Mouse (Mus musculus) heart, embryonic 16.5 days (tissue): ENCODE measurements around the gene Disp1. TPM values are rescaled to one million over a fixed set of nuclear protein-coding genes. Genes with fewer than 3 reads are reported as not detected.

Experiments
- ATAC-seq: fragments of 200-750 bp; cut with Nextera tagmentation; replicated peaks from 2 replicates; pipeline ENCODE4 v1.8.0; 2017; ENCODE audit warnings: moderate number of reproducible peaks; ENCODE audit not compliant: insufficient read depth, low FRiP score; ENCODE audit errors: extremely low read depth
- H3K27ac ChIP-seq: fragments of 300-500 bp; sonication (generic); 2 replicates; pipeline ENCODE4 v1.5.1; 2014; ENCODE audit warnings: mild to moderate bottlenecking, low read length, control low read depth, moderate library complexity
- H3K27me3 ChIP-seq: fragments of 300-500 bp; sonication (generic); 2 replicates; pipeline ENCODE4 v1.6.1; 2014; ENCODE audit warnings: low read length, mixed read lengths; ENCODE audit not compliant: control insufficient read depth, insufficient read depth
- H3K36me3 ChIP-seq: fragments of 300-500 bp; sonication (generic); 2 replicates; pipeline ENCODE4 v1.6.1; 2014; ENCODE audit not compliant: control insufficient read depth, insufficient read depth
- H3K4me1 ChIP-seq: fragments of 300-500 bp; sonication (generic); 2 replicates; pipeline ENCODE4 v1.6.1; 2014; ENCODE audit warnings: low read length, mixed read lengths; ENCODE audit not compliant: control insufficient read depth, insufficient read depth
- H3K4me2 ChIP-seq: fragments of 300-500 bp; sonication (generic); 2 replicates; pipeline ENCODE4 v1.6.1; 2014; ENCODE audit warnings: low read depth, mild to moderate bottlenecking, control low read depth, low read length
- H3K4me3 ChIP-seq: fragments of 300-500 bp; sonication (generic); 2 replicates; pipeline ENCODE4 v1.5.1; 2014; ENCODE audit warnings: mild to moderate bottlenecking, control low read depth, low read length
- H3K9ac ChIP-seq: fragments of 300-500 bp; sonication (generic); 2 replicates; pipeline ENCODE4 v1.6.1; 2014; ENCODE audit warnings: low read length, control low read depth
- H3K9me3 ChIP-seq: fragments of 300-500 bp; sonication (generic); replicated peaks from 2 replicates; pipeline ENCODE4 v1.6.1; 2016; ENCODE audit warnings: low read length; ENCODE audit not compliant: control insufficient read depth
- WGBS: fragments of 180-500 bp; shearing (Covaris S2); extraction: QIAGEN DNeasy Blood & Tissue Kit; methylation state at CpG from one replicate; pipeline ENCODE4 v1.1.7; 2014; 5-methylcytosine and 5-hydroxymethylcytosine counted together
- polyA plus RNA-seq: library from polyadenylated mRNA; unstranded; fragments of >200 nt; fragmentation: Nextera tagmentation; extraction: Ambion mirVana; gene quantifications from 2 replicates; pipeline ENCODE4 v1.2.1, GENCODE M21; 2015

The Disp1 gene
- polyA plus RNA-seq, 1 experiment from 2014 or later: 10.3 TPM

DNA sequence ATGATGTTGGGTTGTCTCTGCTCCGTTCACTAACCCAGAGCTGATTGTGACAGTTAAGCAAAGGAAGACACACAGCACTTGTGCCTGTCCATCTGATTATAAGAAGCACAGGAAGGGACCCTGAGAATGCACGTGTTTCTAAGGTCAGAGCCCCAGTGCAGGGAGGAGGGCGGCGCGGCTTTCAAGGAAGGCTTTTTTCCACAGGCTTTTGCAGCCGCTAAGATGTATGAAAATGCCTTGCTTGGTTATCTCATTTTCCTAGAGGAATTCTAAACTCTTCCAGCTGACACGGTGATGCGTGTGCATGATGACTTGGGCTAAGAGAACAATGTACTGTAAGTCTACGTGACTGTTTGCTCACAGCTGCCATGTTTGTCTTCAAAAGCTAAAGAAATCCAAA lies 30.9 kb downstream of the Disp1 start:
- Histone ChIP-seq H3K4me2 (no peak overlapping the region), H3K27me3 (no peaks in the 10 kb centered on the region), H3K9me3 (no peaks in the 10 kb centered on the region), H3K36me3 (no peaks in the 10 kb centered on the region), H3K9ac (no peak overlapping the region), H3K27ac (no peak overlapping the region), H3K4me1 (peaks cover 52% of the 10 kb centered on the region), H3K4me3 (no peak overlapping the region)
- WGBS: 42% methylated on average over 9 of the region's 9 CpGs
- no peak for ATAC-seq

DNA sequence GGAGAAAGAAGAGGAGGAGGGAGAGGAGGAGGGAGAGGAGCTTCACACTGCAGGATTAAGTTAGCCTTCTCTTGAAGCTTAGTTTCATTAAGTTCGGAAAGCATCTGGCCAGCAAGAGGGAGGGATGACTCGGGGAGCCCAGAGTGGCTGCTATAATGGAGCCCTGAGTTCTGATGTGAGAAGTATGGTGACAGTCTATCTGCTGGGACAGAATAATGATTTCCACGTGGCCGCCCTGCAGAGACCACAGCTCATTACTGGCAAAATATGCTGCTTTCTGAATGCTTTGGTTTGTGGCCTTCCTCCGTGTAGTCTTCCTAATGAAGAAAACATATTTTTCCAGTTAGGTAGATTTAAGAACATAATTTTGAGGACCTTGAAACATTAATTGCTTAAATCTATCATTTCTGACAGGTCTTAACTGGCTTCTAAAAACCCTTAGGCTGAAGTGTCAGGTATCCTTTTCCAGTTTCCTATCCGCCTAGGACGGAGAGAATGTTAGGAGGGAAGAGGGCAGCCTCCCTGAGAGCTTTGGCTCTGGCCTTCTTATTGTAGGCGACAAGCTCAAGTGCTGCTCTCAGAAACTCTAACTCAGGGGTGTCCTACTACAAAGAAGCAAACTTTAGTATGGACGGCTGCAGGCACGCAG lies 32.2 kb downstream of the Disp1 start:
- peak overlapping the region; percentile 5; the same call in 1 of the 2 replicates for H3K27ac ChIP-seq
- no peak overlapping the region for H3K4me2 ChIP-seq
- peak overlapping the region; percentile 31; the same call in 1 of the 2 replicates for H3K9ac ChIP-seq
- H3K9me3 ChIP-seq: no peaks in the 10 kb centered on the region
- peaks cover 51% of the 10 kb centered on the region for H3K4me1 ChIP-seq
- no peak overlapping the region for H3K4me3 ChIP-seq
- no peaks in the 10 kb centered on the region for H3K36me3 ChIP-seq
- ATAC-seq: no peak
- H3K27me3 ChIP-seq: no peaks in the 10 kb centered on the region
- 55% methylated on average over 10 of the region's 10 CpGs for WGBS

GRCm38 (mm10) chr1:183188115-183189013 lies 33.0 kb downstream of the Disp1 start:
- no peaks in the 10 kb centered on the region for H3K9me3 ChIP-seq
- peak overlapping the region; percentile 7; the same call in 1 of the 2 replicates for H3K9ac ChIP-seq
- no peaks in the 10 kb centered on the region for H3K36me3 ChIP-seq
- no peak overlapping the region for H3K4me3 ChIP-seq
- H3K27me3 ChIP-seq: no peaks in the 10 kb centered on the region
- 51% methylated on average over 20 of the region's 20 CpGs for WGBS
- peaks cover 52% of the 10 kb centered on the region for H3K4me1 ChIP-seq
- peak overlapping the region; percentile 16; the same call in 1 of the 2 replicates for H3K4me2 ChIP-seq
- ATAC-seq: peak; percentile 62
- H3K27ac ChIP-seq: peak overlapping the region; percentile 57

DNA sequence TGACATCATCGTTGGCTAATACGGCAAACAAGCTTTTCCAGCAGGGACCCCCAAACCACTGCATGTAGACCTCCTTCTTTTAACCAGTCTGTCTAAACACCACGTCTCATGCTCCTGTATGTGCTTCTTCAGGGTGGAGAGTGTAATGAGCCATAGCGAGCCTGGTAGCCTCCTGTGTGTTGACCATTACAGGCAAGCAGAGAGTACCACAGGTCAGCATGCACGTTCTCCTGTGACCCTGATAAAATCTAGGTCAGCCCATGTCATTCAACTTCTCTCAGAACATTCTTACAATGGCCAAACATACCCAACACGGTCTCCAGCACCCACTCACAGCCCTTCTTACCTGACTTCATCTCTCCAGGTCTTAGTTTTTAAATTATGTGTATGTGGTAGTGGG lies 35.8 kb downstream of the Disp1 start:
- no peak overlapping the region for H3K27ac ChIP-seq
- no peak overlapping the region for H3K4me3 ChIP-seq
- H3K9ac ChIP-seq: no peak overlapping the region
- H3K9me3 ChIP-seq: no peaks in the 10 kb centered on the region
- H3K27me3 ChIP-seq: no peaks in the 10 kb centered on the region
- 88% methylated on average over 6 of the region's 6 CpGs for WGBS
- H3K36me3 ChIP-seq: no peaks in the 10 kb centered on the region
- no peak overlapping the region for H3K4me2 ChIP-seq
- H3K4me1 ChIP-seq: peaks cover 41% of the 10 kb centered on the region
- ATAC-seq: no peak

DNA sequence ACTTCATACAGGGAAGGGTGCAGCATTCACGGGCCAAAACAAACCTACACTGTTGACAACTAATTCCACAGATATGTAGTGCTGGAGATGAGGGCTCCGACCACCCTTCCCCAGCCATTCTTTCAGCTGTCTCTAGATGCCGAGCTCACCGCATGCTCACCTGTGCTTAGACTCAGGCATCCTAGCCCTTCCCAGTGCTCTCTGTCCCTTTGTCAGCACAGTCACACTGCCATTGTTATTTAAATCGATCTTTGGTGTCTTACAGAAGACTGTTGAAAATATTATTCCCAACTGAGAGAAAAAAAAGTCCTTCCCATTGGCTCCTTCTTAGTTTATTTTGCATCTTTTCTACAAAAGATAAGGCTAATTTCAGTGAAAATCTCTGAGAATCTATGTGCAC lies 36.6 kb downstream of the Disp1 start:
- Histone ChIP-seq H3K4me3 (no peak overlapping the region), H3K9ac (no peak overlapping the region), H3K4me1 (peaks cover 33% of the 10 kb centered on the region), H3K36me3 (no peaks in the 10 kb centered on the region), H3K4me2 (no peak overlapping the region), H3K27me3 (no peaks in the 10 kb centered on the region), H3K27ac (no peak overlapping the region), H3K9me3 (no peaks in the 10 kb centered on the region)
- 76% methylated on average over 5 of the region's 5 CpGs for WGBS
- no peak for ATAC-seq

- Histone ChIP-seq H3K4me1 (peaks cover 31% of the 10 kb centered on the region), H3K36me3 (no peaks in the 10 kb centered on the region), H3K9ac (no peak overlapping the region), H3K4me3 (no peak overlapping the region), H3K4me2 (no peak overlapping the region), H3K9me3 (no peaks in the 10 kb centered on the region), H3K27ac (peak overlapping the region; percentile 51; the same call in 1 of the 2 replicates), H3K27me3 (no peaks in the 10 kb centered on the region)
- 42% methylated on average over 5 of the region's 5 CpGs for WGBS
- no peak for ATAC-seq
These were observed 37.8 kb downstream of the Disp1 start for GRCm38 (mm10) chr1:183183565-183183964.

DNA sequence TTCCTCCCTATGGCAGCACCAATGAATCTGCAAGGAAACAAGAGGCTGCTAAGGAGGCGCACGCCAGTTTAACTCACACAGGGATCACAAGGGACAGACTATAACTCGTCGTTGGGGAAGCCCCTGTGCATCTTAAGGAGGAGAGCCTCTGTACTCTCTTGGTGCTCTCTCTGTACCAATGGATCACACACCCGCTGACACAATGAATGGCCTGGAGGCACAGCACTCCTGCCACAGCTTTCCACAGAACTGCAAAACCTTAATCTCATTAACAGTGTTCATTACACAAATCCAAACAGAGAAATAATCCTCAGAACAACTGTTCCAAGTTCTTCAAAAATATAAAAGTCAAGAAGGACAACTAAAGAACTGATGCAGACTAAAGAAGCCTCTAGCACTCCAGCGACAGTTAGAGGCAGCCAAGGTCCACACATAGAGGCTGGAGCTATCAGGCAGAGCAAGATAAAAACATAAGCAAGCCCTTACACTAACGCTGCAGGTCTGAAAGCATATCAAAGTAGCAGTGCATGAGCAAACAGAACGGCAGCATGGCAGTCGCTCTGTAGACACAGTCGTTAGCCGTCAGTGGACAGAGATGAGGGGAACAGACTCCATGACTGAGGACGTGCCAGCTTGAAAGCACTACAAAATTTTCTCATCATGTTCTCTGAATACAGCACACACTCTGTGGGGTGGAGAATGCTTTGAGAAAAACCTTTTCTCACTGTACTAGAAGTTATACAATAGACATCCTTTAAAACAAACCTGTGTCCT lies 38.5 kb downstream of the Disp1 start:
- no peaks in the 10 kb centered on the region for H3K27me3 ChIP-seq
- no peaks in the 10 kb centered on the region for H3K9me3 ChIP-seq
- peaks cover 29% of the 10 kb centered on the region for H3K4me1 ChIP-seq
- WGBS: 36% methylated on average over 12 of the region's 12 CpGs
- H3K4me3 ChIP-seq: no peak overlapping the region
- peak overlapping the region; percentile 73 for H3K27ac ChIP-seq
- peak overlapping the region; percentile 16; the same call in 1 of the 2 replicates for H3K4me2 ChIP-seq
- ATAC-seq: peak; percentile 63
- peak overlapping the region; percentile 22; the same call in 1 of the 2 replicates for H3K9ac ChIP-seq
- no peaks in the 10 kb centered on the region for H3K36me3 ChIP-seq

GRCm38 (mm10) chr1:183181030-183181395 lies 40.3 kb downstream of the Disp1 start:
- ATAC-seq: no peak; the same call in 1 of the 2 replicates
- H3K9ac ChIP-seq: no peak overlapping the region
- H3K4me2 ChIP-seq: no peak overlapping the region
- H3K27me3 ChIP-seq: no peaks in the 10 kb centered on the region
- no peaks in the 10 kb centered on the region for H3K9me3 ChIP-seq
- no peak overlapping the region for H3K4me3 ChIP-seq
- 22% methylated on average over 2 of the region's 2 CpGs for WGBS
- H3K27ac ChIP-seq: peak overlapping the region; percentile 40
- peaks cover 26% of the 10 kb centered on the region for H3K4me1 ChIP-seq
- H3K36me3 ChIP-seq: no peaks in the 10 kb centered on the region
